Mouse (Mus musculus) mature B cell (primary cell): ENCODE results near the gene Zfp942.
"Not testable (repeated sequence)": the region's sequence is repeated elsewhere in the genome, so short reads cannot be mapped to it uniquely, and the experiment has no call there.

Experiments
- in situ Hi-C: fragments of 300-500 bp; cut with MboI; formaldehyde crosslinking; loops from 2 replicates; pipeline ENCODE4 v1.14.3; 2019

The Zfp942 gene

DNA sequence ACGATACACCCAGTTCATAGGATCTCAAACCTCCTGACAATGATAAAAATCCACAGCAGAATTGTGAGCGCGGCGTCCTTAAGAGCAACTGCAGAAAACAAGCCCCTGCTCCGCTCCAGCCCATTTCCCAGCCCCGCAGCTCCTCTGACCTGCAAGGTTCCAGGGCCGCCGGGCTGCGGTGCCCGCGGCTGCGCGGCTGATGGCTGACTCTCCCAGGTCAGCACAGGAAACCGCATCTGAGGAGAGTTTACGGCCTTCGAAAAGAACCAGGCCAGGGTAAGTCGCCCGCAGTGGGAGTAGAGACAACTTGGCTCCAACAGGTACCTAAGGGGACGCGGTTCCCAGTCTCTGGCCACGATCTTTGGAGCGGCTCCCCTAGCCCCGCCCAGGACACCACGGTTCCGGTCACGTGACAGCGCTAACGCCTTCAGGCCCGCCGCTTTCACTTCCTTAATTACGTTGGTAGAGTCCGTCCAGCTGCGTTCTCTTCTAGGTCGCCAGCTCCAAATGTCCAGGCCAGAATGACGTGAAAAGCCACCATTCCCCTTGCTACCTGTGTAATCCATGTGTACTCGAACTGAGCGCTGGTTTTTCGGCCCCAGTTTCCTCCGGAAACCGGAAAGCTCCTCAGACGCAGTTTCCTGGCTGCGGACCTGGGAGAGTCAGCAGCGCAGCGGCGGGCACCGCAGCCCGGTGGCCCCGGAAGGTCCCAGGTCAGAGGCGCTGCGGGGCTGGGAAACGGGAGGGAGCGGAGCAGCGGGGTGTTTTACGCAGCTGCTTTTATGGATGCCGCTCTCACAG is at the start of gene Zfp942, which contains the start of gene Zfp943:
Zfp942 (minus strand) TSS at position 358 of the 801 bp plus-strand sequence.
Zfp943 (plus strand) TSS at position 446 of the 801 bp plus-strand sequence.
- in situ Hi-C loops: loop anchor here (25.0 kb wide), 1 partner anchor 1025 kb away; the partner anchor contains the start of gene Ppp2r1a

DNA sequence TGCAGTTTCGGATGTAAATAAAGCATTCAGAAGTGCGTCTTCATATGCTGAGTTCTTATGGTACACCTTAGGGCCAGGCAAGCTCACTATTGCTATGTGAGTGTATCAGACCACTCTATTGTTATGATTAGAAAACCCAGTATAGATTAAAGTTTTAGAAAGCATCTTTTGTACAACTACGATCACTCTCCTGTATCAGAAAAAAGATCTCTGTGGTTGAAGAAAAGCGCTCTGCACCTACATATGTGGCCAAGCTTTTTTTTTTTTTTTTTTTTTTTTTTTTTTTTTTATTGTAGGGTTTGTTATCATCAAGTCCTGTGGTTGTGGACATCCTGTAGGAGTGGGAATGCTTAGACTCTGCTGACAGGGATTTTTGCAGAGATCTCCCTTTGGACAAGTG is 1.0 kb upstream of the Zfp942 start:
- in situ Hi-C loops: loop anchor here (25.0 kb wide), 1 partner anchor 1026 kb away; the partner anchor contains the start of gene Ppp2r1a

DNA sequence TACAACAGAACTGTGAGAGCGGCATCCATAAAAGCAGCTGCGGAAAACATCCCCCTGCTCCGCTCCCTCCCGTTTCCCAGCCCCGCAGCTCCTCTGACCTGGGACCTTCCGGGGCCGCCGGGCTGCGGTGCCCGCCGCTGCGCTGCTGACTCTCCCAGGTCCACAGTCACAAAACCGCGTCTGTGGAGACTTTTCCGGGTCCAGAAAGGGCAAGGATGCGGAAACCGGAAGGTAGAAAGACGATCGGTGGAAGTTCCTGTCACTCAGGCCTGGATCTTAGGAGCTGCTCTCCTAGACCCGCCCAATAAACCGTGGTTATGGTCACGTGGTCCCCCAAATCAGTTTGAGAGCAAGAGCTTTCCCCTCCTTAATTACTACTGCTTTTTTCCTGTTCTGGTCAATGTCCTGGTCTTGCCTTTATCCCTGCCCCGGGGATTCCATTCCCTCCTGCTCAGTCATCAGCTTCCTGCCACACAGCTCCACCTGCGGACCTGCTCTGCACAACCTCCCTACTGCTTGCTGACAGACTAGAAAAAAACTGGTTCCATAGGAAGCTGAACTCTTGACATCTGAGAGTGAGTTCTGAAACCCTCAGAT is 52.7 kb downstream of the Zfp942 start, which contains the start of gene Zfp995:
Zfp995 (minus strand) TSS at position 471 of the 597 bp plus-strand sequence.
- in situ Hi-C loops: not testable (repeated sequence)

DNA sequence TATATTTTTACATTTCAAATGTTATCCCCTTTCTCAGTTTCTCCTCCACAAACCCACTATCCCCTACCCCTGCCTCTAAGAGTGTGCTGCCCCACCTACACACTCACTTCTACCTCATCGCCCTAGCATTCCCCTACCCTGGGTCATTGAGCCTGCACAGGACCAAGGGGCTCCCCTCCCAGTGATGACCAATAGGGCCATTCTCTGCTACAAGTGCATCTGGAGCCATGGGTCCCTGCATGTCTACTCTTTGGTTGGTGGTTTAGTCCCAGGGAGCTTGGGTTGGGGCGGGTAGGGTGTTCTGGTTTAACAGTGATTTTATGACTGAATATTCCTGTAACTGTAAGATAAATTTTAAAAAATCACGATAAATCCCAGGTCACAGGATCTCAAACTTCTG is 53.2 kb downstream of the Zfp942 start:
- in situ Hi-C loops: no loop called here
